Mouse (Mus musculus) megakaryocyte, embryonic 14.5 days (primary cell): ENCODE measurements at regions not wholly inside any gene's neighbourhood (a gene's known extent, or its start where the extent isn't known, plus 50 kb on each side); places are given as distances from the start of the nearest gene placed in this dataset.

Source experiments
- FLI1 ChIP-seq: IDR thresholded peaks from 2 replicates; pipeline ENCODE4 v1.6.1; 2012; ENCODE audit warnings: low read length, inconsistent platforms, mixed read lengths
- GATA1 ChIP-seq: IDR thresholded peaks from 3 replicates; pipeline ENCODE4 v1.6.1; 2012; ENCODE audit warnings: mixed read lengths, low read length, inconsistent platforms, borderline replicate concordance

DNA sequence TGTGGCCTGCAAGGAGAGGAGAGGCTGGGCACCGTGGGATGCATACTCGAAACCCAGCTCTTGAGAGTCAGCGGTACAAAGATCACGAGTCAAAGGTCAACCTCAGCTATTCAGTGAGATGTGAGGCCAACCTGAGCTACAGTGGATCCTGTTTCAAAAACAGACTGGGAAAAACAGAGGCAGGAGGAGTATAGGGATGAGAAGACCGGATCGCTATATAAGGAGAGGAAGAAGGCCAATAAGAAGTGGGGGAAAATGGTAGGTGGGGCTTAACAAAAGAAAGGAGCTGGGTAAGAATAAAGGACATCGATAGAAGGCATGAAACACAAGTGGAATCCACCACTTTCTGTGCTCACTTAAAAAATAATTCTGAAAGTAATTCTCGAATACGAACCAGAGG, 70.2 kb downstream of the Gm21962 start:
- TF ChIP-seq GATA1 (no peak), FLI1 (no peak)
